Mouse (Mus musculus) heart, embryonic 11.5 days (tissue): ENCODE results near the gene Adcy9. TPM values are rescaled to one million over a fixed set of nuclear protein-coding genes. Genes with fewer than 3 reads are reported as not detected.

Experiments used
- ATAC-seq: fragments of 200-750 bp; cut with Nextera tagmentation; replicated peaks from 2 replicates; pipeline ENCODE4 v1.8.0; 2017; ENCODE audit warnings: moderate library complexity; ENCODE audit not compliant: insufficient number of reproducible peaks, low FRiP score, low TSS enrichment
- H3K27ac ChIP-seq: fragments of 300-500 bp; sonication (generic); 2 replicates; pipeline ENCODE4 v1.5.1; 2014; ENCODE audit warnings: mild to moderate bottlenecking, low read depth, low read length
- H3K27me3 ChIP-seq: fragments of 300-500 bp; sonication (generic); 2 replicates; pipeline ENCODE4 v1.6.1; 2014; ENCODE audit warnings: mild to moderate bottlenecking, low read length, mixed read lengths; ENCODE audit not compliant: control insufficient read depth, insufficient read depth
- H3K36me3 ChIP-seq: fragments of 300-500 bp; sonication (generic); 2 replicates; pipeline ENCODE4 v1.6.1; 2014; ENCODE audit warnings: mild to moderate bottlenecking, low read length, moderate library complexity, mixed read lengths; ENCODE audit not compliant: control insufficient read depth, insufficient read depth
- H3K4me1 ChIP-seq: fragments of 300-500 bp; sonication (generic); 2 replicates; pipeline ENCODE4 v1.6.1; 2014; ENCODE audit warnings: low read length; ENCODE audit not compliant: control insufficient read depth, insufficient read depth
- H3K4me2 ChIP-seq: fragments of 300-500 bp; sonication (generic); 2 replicates; pipeline ENCODE4 v1.6.1; 2014; ENCODE audit warnings: mild to moderate bottlenecking, moderate library complexity
- H3K4me3 ChIP-seq: fragments of 300-500 bp; sonication (generic); 2 replicates; pipeline ENCODE4 v1.5.1; 2014; ENCODE audit warnings: low read depth, low read length
- H3K9ac ChIP-seq: fragments of 300-500 bp; sonication (generic); 2 replicates; pipeline ENCODE4 v1.6.1; 2014; ENCODE audit warnings: mild to moderate bottlenecking, low read depth, low read length, moderate library complexity
- H3K9me3 ChIP-seq: fragments of 300-500 bp; sonication (generic); replicated peaks from 2 replicates; pipeline ENCODE4 v1.6.1; 2016; ENCODE audit warnings: low read length; ENCODE audit not compliant: control insufficient read depth
- WGBS: fragments of 180-500 bp; shearing (Covaris S2); extraction: QIAGEN DNeasy Blood & Tissue Kit; methylation state at CpG from one replicate; pipeline ENCODE4 v1.1.7; 2014; ENCODE audit not compliant: insufficient replicate concordance; 5-methylcytosine and 5-hydroxymethylcytosine counted together
- polyA plus RNA-seq: library from polyadenylated mRNA; unstranded; fragments of >200 nt; fragmentation: Nextera tagmentation; extraction: Ambion mirVana; gene quantifications from 2 replicates; pipeline ENCODE4 v1.2.1, GENCODE M21; 2014

The Adcy9 gene
- polyA plus RNA-seq, 1 experiment from 2014 or later, result 0.99 TPM

- no peak overlapping the region for H3K27ac ChIP-seq
Measured at GRCm38 (mm10) chr16:4413988-4414880, 6.1 kb downstream of the Adcy9 start.

GRCm38 (mm10) chr16:4413301-4413700 is 7.0 kb downstream of the Adcy9 start:
- Histone ChIP-seq H3K9me3 (no peaks in the 10 kb centered on the region), H3K4me2 (no peak overlapping the region), H3K27ac (no peak overlapping the region), H3K4me3 (no peak overlapping the region), H3K4me1 (no peaks in the 10 kb centered on the region; the same call in 1 of the 2 replicates), H3K27me3 (peaks cover 36% of the 10 kb centered on the region), H3K36me3 (no peaks in the 10 kb centered on the region), H3K9ac (no peak overlapping the region)
- no peak for ATAC-seq
- 46% methylated on average over 14 of the region's 14 CpGs for WGBS

More at GRCm38 (mm10) chr16:4413988-4414880, 6.1 kb downstream of the Adcy9 start:
- H3K9ac ChIP-seq, result no peak overlapping the region
- H3K27me3 ChIP-seq, result peaks cover 42% of the 10 kb centered on the region
- H3K4me2 ChIP-seq, result no peak overlapping the region
- H3K9me3 ChIP-seq, result no peaks in the 10 kb centered on the region
- WGBS, result 67% methylated on average over 9 of the region's 9 CpGs
- H3K36me3 ChIP-seq, result no peaks in the 10 kb centered on the region
- no peak for ATAC-seq
- H3K4me3 ChIP-seq, result no peak overlapping the region
- no peaks in the 10 kb centered on the region; the same call in 1 of the 2 replicates for H3K4me1 ChIP-seq

- H3K36me3 ChIP-seq, result no peaks in the 10 kb centered on the region
- peaks cover 27% of the 10 kb centered on the region for H3K27me3 ChIP-seq
- ATAC-seq, result no peak
- no peaks in the 10 kb centered on the region; the same call in 1 of the 2 replicates for H3K4me1 ChIP-seq
- WGBS, result 88% methylated on average over 4 of the region's 4 CpGs
- H3K27ac ChIP-seq, result no peak overlapping the region
- H3K9ac ChIP-seq, result no peak overlapping the region
- no peaks in the 10 kb centered on the region for H3K9me3 ChIP-seq
- no peak overlapping the region for H3K4me3 ChIP-seq
- no peak overlapping the region for H3K4me2 ChIP-seq
Measured at GRCm38 (mm10) chr16:4412298-4412697, 8.0 kb downstream of the Adcy9 start.

- no peak for ATAC-seq
- Histone ChIP-seq H3K4me2 (no peak overlapping the region), H3K27ac (no peak overlapping the region), H3K4me3 (no peak overlapping the region), H3K27me3 (peaks cover 24% of the 10 kb centered on the region), H3K36me3 (no peaks in the 10 kb centered on the region), H3K4me1 (peaks cover 2% of the 10 kb centered on the region; the same call in 1 of the 2 replicates), H3K9ac (no peak overlapping the region), H3K9me3 (no peaks in the 10 kb centered on the region)
- WGBS, result 58% methylated on average over 2 of the region's 2 CpGs
Measured at GRCm38 (mm10) chr16:4411296-4411695, 9.0 kb downstream of the Adcy9 start.

- Histone ChIP-seq H3K4me1 (peaks cover 2% of the 10 kb centered on the region; the same call in 1 of the 2 replicates), H3K27ac (no peak overlapping the region), H3K27me3 (0 out of 2 replicates have a peak, but pooled peaks cover 2% of the 10 kb centered on the region), H3K4me3 (no peak overlapping the region), H3K36me3 (no peaks in the 10 kb centered on the region), H3K9me3 (no peaks in the 10 kb centered on the region), H3K4me2 (no peak overlapping the region), H3K9ac (0 out of 2 replicates have a peak overlapping the region, but pooled peaks have one; percentile 28)
- ATAC-seq, result no peak
- 76% methylated on average over 2 of the region's 2 CpGs for WGBS
Measured at GRCm38 (mm10) chr16:4407536-4407935, 12.8 kb downstream of the Adcy9 start.

- WGBS, result 51% methylated on average over 4 of the region's 4 CpGs
- Histone ChIP-seq H3K27ac (no peak overlapping the region), H3K4me1 (peaks cover 2% of the 10 kb centered on the region; the same call in 1 of the 2 replicates), H3K36me3 (no peaks in the 10 kb centered on the region), H3K9me3 (no peaks in the 10 kb centered on the region), H3K4me3 (no peak overlapping the region), H3K9ac (no peak overlapping the region), H3K27me3 (no peaks in the 10 kb centered on the region), H3K4me2 (no peak overlapping the region)
- ATAC-seq, result no peak
Measured at GRCm38 (mm10) chr16:4406706-4407105, 13.6 kb downstream of the Adcy9 start.

GRCm38 (mm10) chr16:4406047-4406586 is 14.2 kb downstream of the Adcy9 start:
- H3K36me3 ChIP-seq, result no peaks in the 10 kb centered on the region
- peaks cover 2% of the 10 kb centered on the region; the same call in 1 of the 2 replicates for H3K4me1 ChIP-seq
- no peak overlapping the region for H3K27ac ChIP-seq
- no peaks in the 10 kb centered on the region for H3K27me3 ChIP-seq
- H3K9me3 ChIP-seq, result no peaks in the 10 kb centered on the region
- no peak for ATAC-seq
- no peak overlapping the region for H3K4me3 ChIP-seq
- no peak overlapping the region for H3K9ac ChIP-seq
- 82% methylated on average over 6 of the region's 6 CpGs for WGBS
- no peak overlapping the region for H3K4me2 ChIP-seq

- no peak overlapping the region for H3K4me3 ChIP-seq
- no peak for ATAC-seq
- 0 out of 2 replicates have a peak overlapping the region, but pooled peaks have one; percentile 5 for H3K9ac ChIP-seq
- no peaks in the 10 kb centered on the region for H3K9me3 ChIP-seq
- H3K27ac ChIP-seq, result no peak overlapping the region
- no peaks in the 10 kb centered on the region for H3K36me3 ChIP-seq
- H3K27me3 ChIP-seq, result no peaks in the 10 kb centered on the region
- H3K4me1 ChIP-seq, result peaks cover 2% of the 10 kb centered on the region; the same call in 1 of the 2 replicates
- H3K4me2 ChIP-seq, result no peak overlapping the region
- 42% methylated on average over 8 of the region's 8 CpGs for WGBS
Measured at GRCm38 (mm10) chr16:4404933-4405761, 15.2 kb downstream of the Adcy9 start.
